Mouse (Mus musculus): Measurements from ENCODE around the gene Mpnd.

Mpnd gene

GRCm38 (mm10) chr17:56020400-56021084 lies 15.0 kb downstream of the Mpnd start:
- DNase-seq (ENCODE audit: low spot score in 2 of 2) = no peak

GRCm38 (mm10) chr17:56021161-56021910 lies 15.8 kb downstream of the Mpnd start:
- no peak for DNase-seq (ENCODE audit: low spot score in 2 of 2)

- no peak for DNase-seq (ENCODE audit: low spot score in 2 of 2)
These were observed 16.8 kb downstream of the Mpnd start for GRCm38 (mm10) chr17:56022131-56022988.

- no peak for DNase-seq (ENCODE audit: low spot score in 2 of 2)
These were observed 17.4 kb downstream of the Mpnd start for GRCm38 (mm10) chr17:56022989-56023290.

- DNase-seq (ENCODE audit: low spot score in 2 of 2) = peak in 1 of 2 experiments; percentile 7
These were observed 17.9 kb downstream of the Mpnd start for GRCm38 (mm10) chr17:56023386-56023785.

- no peak for DNase-seq (ENCODE audit: low spot score in 2 of 2)
These were observed 19.0 kb downstream of the Mpnd start for GRCm38 (mm10) chr17:56024476-56024875.

- DNase-seq (ENCODE audit: low spot score in 2 of 2) = no peak
These were observed 19.4 kb downstream of the Mpnd start for GRCm38 (mm10) chr17:56024931-56025330.

GRCm38 (mm10) chr17:56026303-56026702 lies 20.8 kb downstream of the Mpnd start:
- DNase-seq (ENCODE audit: low spot score in 2 of 2) = no peak

- DNase-seq (ENCODE audit: low spot score in 2 of 2) = no peak
These were observed 21.4 kb downstream of the Mpnd start for GRCm38 (mm10) chr17:56026881-56027280.

- DNase-seq (ENCODE audit: low spot score in 2 of 2) = no peak
These were observed 22.4 kb downstream of the Mpnd start for GRCm38 (mm10) chr17:56027801-56028441.

- DNase-seq (ENCODE audit: low spot score in 2 of 2) = peak in 1 of 2 experiments; percentile 7
These were observed 24.8 kb downstream of the Mpnd start for GRCm38 (mm10) chr17:56030238-56030870.

- DNase-seq (ENCODE audit: low spot score in 2 of 2) = peak; percentile 36 to 44
These were observed 25.4 kb downstream of the Mpnd start for GRCm38 (mm10) chr17:56030919-56031318.

GRCm38 (mm10) chr17:56031431-56031830 lies 25.9 kb downstream of the Mpnd start:
- DNase-seq (ENCODE audit: low spot score in 2 of 2) = no peak

- DNase-seq (ENCODE audit: low spot score in 2 of 2) = no peak
These were observed 26.7 kb downstream of the Mpnd start for GRCm38 (mm10) chr17:56032127-56032733.

- DNase-seq (ENCODE audit: low spot score in 2 of 2) = no peak
These were observed 27.3 kb downstream of the Mpnd start for GRCm38 (mm10) chr17:56032831-56033230.

- DNase-seq (ENCODE audit: low spot score in 2 of 2) = no peak
These were observed 28.7 kb downstream of the Mpnd start for GRCm38 (mm10) chr17:56034040-56034725.

GRCm38 (mm10) chr17:56034726-56035100 lies 29.2 kb downstream of the Mpnd start:
- DNase-seq (ENCODE audit: low spot score in 2 of 2) = no peak

- DNase-seq (ENCODE audit: low spot score in 2 of 2) = no peak
These were observed 29.7 kb downstream of the Mpnd start for GRCm38 (mm10) chr17:56035216-56035615.

- DNase-seq (ENCODE audit: low spot score in 2 of 2) = peak; percentile 98 to 99
These were observed 30.8 kb downstream of the Mpnd start, which contains the start of gene Sh3gl1 for GRCm38 (mm10) chr17:56036176-56036900. Sh3gl1 (minus strand) TSS chr17:56036635.

GRCm38 (mm10) chr17:56036901-56037287 lies 31.4 kb downstream of the Mpnd start:
- DNase-seq (ENCODE audit: low spot score in 2 of 2) = peak in 1 of 2 experiments; percentile 38
